Mouse (Mus musculus) B cell, adult 2 months (primary cell): ENCODE data around the gene Vsnl1.

Source experiments
- DNase-seq, 2 experiments: peaks; one replicate each; pipeline ENCODE4 v3.0.0; 2022

The Vsnl1 gene

DNA sequence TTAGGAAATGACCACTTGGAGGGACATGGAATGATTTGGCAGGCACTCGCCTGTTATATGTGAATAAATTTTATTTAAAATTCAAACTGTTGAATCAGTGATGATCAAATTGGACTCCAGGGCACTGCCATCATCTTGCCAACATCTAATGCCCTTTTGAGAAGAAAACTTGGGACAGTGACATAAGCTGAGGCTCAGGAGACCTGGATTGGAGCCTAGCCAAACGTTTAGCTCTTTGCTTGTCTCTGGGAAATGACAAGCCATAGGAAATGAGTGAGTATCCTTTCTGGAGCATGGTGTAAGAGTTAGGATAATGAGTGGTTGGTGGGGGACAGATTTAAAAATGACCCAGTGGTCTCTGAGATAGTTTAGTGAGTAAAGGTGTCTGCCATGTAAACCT is 57.0 kb downstream of the Vsnl1 start:
- DNase-seq = no peak

DNA sequence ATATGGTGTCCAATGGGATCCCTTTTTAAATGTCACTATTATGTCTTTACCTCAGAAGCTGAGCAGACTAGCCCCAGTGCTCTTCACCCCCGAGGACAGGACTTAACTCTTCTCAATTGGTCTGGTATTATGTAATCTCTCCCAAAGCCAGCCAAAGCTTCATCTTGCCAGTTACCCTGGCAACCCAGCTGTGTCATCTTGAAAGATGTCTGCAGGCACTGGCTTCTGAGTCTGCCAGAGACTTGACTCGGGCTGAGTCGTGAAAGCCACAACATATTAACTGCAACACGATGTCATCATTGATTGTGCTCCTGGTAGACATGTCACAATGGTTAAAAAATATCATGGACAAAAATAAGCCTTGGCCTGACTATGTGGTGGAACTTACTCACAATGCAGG is 66.4 kb downstream of the Vsnl1 start:
- no peak for DNase-seq

DNA sequence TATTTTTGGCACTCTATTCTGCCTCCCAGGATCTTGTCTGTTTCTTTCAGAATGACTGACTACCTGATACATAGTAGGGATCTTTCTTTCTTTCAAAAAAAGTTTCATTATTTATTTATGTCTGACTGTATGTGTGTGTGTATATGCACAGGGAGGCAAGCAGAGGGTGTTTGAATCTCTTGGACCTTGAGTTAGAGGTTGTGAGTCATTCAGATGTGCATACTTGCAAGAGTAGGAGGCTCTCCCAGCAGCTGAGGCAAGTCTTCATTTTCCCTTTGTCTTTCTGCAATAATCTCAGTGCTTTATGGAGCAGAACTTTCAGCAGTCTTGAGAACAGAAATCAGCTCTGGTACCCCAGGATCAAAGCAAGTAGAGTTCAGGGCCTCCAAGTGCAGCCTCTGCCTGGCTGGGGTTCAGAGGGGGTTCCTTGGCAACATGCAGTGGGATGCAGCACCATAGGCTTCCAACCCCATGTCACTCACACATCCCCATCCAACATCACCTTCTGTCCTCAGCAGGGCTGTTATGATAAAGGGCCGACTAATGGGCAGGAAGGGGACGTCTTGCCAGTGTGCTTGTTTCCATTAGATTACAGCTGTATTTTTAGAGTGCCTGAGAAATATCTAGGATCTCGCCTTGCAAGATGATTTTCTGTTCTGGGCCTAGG is 69.2 kb downstream of the Vsnl1 start:
- DNase-seq = no peak

DNA sequence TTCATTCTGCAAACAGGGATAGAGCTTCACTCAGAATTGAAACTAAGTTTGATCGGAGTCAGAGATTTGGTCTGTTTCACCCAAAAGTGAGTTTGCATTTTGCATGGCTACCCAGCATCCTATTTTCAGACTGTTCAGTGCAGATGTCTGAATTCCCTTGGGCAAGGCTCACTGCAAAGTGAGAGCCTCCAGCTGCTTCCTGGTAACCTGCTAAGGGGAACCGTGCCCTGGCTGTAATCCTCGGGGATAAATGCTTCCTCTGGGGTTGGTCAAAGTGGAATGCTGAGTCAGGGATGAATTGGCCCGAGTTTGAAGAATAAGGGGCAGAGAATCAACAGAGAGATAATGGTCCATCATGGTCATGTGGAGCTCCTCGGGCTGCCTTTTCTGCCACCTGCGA is 71.5 kb downstream of the Vsnl1 start:
- no peak for DNase-seq

DNA sequence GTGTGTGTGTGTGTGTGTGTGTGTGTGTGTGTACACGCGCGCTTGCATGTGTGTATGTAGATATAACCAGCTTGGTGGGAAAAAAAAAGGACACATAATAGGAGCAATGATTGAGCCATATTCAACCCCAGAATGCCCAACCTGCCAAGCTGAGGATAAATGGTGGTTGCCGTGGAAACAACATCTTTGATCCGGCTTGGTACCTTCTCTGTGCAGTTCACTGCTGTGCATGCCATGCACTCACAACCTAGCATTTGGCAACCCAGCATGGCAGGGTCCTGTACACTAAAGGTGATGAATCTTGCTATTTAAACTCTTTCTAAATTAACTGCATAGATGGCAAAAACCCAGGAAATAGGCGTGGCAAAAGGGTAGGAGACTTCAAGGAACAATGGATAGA is 74.0 kb downstream of the Vsnl1 start:
- no peak for DNase-seq

DNA sequence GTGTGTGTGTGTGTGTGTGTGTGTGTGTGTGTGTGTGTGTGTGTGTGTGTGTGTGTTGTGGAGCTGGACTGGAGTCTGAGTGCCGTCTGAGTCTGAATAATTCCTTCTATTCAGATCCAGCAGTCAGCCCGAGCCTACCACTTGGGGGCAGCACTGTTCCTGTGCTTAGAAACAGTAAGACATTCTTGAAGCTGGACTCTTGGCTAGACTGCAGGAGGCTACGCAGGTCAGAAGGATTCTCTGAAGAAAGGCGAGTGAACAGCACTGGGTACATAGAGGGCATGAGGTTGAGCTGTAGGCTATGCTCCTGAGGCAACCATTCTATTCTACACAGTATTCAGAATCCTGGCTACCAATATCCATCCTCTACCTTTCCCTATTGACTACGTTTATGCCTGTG is 85.5 kb downstream of the Vsnl1 start:
- peak; percentile 60 to 63 for DNase-seq

DNA sequence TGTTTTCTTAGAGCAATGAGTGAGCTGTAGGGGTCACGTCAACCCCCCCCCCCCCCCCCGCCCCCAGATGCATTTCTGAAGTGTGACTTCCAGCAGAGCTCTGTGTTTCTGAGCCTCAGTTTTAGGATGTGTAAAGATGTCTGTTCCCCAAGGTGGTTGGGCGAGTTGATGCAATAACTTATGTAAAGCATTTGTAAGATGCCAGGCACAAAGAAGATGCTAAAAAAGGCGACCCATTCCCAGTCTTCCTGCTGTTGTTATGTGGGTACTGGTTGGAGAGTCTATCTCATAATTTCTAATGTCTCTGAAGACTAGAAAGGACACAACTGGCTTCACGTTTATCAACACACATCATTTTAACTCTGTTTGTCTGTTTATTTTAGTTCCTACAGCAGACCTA is 86.5 kb downstream of the Vsnl1 start:
- DNase-seq = no peak

DNA sequence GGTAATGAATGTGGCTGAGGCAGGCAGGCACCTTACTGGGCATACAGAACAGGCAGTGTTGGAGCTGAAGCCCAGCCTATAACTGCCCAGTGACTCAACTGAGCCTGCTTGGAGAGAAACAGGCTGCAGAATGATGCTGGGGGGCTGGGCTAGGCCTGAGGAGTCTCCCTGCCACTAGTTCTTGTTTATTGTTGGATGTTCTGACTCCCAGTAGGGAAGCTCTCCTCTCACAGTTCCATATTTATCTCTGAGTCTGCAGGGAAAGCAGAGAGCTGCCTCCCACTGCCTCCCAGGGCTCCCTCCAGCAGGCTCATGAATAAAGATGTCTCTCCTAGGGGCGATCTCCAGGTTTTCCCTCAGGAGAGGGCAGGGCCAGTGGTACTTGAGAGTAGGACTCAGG is 88.0 kb downstream of the Vsnl1 start:
- DNase-seq = no peak

DNA sequence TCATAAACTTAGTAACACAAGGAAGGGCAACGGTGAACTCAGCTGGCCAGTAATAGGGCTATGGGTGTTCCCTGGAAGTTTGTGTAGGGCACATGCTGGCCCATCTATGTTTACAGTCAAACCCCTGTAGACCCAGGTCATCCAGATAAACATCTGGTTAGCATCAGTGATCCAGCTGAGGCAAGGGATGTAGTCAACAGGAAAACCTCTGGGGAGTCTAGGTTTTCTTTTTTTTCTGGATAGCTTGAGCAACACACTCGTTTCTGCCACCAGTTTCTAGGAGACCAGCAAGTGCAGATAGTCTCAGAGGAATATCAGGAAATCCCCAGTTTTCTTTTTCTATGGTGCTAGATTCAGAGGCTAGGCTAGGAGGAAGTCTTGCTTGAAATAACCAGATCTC is 90.5 kb downstream of the Vsnl1 start:
- DNase-seq = no peak

DNA sequence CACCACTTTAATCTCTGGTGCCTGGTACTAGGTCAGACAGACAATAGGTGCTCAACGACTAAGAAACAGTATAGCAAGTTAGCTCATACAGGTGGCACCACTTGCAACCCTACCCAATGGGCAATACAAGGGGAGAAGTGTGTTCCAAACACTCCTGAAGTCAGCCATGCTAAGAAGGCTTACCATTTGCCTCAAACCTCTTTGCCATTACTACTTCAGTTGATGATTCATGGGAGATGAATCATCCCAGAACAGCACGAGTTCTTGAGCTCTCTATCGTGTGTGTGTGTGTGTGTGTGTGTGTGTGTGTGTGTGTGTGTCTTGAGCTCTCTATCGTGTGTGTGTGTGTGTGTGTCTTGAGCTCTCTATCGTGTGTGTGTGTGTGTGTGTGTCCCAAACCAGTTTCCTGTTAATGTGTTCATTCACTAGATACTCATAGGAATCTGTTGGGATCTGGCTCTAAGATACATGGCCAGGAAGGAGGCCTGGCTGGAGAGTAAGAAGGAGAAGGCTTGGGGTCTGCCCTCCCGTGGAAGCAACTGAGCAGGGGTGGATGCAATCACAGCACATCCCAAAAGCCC is 94.3 kb downstream of the Vsnl1 start:
- no peak for DNase-seq

DNA sequence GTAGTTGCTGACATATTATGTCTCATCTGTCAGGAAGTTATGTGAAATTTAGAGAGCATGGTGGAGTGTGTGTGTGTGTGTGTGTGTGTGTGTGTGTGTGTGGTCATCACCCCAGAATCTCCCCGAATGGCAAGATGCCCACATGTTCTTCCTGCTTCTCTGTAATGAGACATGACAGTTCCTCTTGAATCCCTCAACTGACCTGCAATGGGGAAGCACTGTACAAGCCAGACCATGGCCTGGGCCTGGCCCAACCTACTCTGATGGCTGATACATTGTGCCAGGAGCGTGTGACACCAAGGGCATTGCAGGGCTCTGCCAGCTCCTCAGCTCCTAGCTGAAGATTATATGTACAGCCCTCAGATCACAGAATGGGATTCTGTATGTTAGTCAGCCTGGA is 98.2 kb downstream of the Vsnl1 start:
- no peak for DNase-seq

DNA sequence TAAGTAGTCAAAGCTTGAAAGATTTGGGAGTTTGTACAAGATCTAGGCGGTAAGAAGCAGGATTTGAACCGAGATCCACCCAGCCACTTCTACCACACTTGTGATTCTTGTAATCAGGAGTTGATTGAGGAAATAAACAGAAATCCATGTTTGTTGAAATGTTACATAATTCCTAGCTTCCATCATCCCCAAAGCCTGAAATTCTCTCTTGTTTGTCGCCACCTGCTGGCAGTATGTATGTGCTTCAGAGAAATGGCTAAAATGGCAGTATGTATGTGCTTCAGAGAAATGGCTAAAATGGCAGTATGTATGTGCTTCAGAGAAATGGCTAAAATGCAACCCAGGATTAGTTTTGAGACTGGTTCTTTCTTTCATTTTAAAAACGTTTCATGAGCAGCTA is 99.6 kb downstream of the Vsnl1 start:
- DNase-seq = peak; percentile 52 to 54

DNA sequence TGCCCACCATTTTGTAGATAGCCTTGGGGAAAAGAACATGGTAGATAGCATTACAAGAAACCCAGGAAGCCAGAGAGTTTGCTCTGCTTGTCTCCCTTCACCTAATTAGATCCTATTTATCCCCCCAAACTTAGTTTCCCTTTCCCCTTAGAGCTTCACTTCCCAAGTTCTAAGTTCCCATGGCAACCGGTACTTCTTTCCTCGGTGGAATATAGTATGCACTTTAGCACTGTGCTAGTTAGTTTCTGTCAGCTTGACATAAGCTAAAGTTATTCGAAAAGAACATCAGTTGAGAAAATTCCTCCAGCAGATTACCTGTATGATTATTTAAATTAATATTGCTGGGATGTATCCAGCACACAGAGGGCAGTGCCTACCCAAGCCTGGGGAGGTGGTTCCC is 109.9 kb downstream of the Vsnl1 start:
- DNase-seq = no peak

DNA sequence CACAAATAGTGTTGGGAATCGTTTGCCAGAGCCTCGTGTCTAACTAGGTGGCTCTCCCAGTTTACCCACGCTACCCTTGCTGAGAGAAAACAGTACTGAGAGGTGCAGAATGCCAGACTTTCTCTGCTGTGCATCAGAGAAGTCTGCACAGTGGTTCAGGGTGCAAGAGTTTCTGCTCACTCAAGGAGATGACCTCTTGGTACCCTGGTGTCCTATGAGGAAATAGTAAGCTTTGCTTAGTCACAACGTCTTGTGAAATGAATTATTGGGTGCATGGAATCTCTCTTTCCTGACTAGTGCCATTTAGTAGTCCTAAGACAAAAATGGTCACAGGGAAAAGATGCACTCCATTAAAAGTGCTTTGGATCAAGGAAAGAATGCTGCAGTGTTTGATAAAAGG is 111.9 kb downstream of the Vsnl1 start:
- no peak for DNase-seq

DNA sequence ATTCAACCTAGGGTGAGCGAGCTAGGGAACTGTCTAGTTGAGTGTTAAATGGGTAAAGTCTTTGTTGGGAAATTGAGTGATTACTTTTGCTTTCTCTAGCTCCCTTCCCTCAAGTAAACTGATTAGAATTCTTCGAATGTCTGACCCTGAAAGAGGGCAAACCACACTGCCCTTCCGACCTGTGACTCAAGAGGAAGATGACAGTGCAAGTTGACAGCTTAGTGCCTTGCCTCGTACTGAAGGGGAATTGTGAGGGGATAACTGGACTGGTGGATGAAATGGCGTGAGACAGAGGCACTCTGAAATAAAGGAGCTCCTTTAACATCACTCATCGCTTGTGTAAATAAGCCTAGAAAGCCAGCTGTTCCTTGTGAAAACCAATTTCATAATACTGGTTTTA is 118.7 kb downstream of the Vsnl1 start:
- DNase-seq = no peak

DNA sequence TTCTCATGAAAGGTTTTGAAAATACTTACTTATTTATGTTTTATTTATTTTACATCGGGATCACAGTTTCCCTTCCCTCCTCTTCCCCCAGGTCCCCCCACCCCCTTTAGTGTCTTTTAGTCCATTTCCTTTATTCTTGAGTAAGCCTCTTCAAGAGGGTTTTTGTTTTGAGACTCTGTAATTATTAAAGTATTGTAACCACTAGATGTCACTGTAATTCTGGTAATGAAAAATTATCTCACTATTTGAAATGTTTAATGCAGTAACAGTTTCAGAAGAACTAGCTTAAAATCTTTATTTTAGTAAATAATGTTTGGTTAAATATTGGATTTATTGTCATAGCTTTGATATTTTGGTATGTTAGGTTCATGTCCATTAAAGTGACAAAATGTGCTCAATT is 122.6 kb downstream of the Vsnl1 start:
- DNase-seq = no peak

DNA sequence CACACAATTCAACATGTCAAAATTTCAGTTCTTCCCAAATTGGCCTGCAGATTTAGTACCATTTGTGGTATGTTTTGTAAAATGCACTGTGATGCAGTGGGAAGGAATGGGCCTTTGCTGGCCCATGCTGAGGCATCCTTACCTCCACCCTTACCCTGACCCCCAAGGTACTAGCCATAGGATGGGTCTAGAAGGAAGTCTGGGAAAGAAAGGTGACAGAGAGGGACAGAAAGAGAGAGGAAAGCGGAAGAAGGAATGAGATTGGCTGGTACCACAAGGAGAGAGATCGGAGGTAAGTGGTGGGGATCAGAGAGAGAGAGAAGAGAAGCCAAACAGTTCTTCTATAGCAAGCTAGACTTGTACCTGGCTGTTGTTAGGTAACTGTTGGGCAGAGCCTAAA is 125.3 kb downstream of the Vsnl1 start:
- no peak for DNase-seq

DNA sequence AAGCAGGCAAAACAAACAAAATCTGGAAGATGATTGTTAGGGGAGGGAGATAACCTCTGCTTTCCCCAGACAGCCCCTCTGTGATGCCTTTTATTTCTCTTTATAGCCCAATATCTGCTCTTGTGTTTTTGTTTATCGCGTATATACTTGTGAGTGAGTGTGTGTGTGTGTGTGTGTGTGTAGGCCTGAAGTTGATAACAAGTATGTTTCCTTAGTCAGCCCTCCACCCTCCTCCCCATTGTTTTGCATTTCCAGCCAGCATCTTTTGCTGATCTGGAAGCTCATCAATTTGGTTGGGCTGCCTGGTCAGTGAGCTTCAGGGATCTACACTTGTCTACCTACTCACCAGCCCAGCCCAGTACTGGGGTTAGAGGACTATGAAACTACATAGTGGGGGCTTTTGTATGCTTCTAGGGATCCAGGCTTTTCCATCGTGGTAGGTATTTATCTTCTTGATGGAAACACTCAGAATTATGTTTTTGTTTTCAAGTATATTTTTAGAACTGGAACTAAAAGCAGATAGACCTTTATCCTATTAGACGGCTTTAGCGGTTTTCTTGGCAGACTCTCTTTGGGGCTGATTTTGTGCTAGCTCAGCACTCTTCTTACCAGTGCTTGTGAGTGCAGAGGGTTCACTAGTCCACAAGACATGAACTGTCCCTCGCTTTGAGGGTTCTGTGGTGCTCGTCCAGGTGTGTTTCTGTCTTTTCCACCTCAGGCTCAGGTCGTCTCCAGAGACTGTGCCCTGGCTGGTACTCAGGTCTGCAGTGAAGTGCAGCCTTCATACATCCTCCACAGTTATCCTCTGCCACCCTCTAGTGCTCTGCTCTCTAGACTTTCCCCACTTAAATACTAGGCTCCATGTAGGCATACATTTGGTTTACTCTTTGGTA is 129.4 kb downstream of the Vsnl1 start:
- DNase-seq = no peak

DNA sequence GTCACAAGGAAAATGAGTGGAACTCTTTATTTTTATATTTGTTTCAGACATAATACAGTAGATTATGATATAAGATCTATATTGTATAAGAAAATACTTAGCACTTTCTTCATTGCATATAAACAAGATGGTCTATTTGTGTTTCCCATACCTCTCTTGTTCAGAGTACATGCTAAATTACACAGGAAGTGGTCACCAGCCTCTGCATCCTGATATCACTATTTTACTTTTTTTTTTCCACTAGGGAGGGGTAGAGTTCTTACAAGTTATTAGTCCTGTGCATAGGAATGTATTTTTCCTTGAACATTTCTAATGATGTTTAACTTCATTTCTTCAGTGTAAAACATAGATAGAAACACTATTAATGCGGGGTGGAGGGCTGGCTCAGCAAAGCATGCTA is 135.6 kb downstream of the Vsnl1 start:
- DNase-seq = no peak

DNA sequence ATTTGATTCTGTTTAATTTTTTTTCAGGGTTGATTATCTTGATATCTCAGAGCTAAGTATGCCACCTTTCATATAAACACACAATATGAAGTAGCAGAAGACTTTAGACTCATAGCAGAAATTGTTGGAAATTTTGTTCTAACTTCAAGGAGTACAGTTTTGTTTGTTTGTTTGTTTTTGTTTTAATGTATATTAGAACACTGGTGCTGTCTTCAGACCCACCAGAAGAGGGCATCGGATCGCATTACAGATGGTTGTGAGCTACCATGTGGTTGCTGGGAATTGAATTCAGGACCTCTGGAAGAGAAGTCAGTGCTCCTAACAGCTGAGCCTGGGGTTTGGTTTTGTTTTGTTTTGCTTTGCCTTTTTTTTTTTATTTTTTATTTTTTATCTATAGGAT is 150.0 kb downstream of the Vsnl1 start:
- DNase-seq = peak in 1 of 2 experiments; percentile 24

DNA sequence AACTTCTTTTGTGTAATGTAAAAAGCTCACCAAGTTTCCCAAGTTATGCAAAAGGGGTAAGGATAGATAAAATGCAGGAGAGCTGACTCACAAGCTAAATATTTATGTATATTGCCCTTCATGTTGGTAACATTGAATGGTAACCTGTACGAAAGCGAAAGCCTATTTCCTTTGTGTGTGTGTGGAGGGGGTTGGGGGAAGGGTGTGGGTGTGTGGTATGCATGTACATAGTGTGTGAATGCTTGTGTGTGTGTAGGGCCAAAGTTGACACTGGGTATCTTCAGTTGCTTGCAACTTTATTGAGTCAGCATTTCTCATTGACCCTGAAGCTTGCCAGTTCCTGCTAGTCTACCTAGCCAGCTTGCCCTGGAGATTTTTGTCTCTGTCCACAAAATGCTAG is 154.8 kb downstream of the Vsnl1 start:
- DNase-seq = no peak

DNA sequence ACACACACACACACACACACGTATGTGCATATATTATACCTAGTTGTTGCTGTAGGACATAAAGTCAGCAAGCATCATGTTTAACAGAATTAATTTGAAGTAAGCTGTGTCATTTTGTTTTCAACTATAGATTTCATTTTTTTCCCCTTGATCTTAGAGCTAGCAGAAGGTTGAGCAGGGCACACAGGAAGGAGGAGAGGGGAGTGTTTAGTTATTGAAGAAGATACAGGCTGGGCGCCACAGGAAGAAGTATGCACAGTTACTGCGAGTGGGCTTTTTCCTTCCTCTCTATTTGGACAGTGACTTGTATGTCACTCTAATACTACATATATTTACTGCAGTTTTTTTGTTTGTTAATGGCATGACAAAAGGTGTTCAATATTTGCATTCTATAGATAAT is 156.5 kb downstream of the Vsnl1 start:
- no peak for DNase-seq

DNA sequence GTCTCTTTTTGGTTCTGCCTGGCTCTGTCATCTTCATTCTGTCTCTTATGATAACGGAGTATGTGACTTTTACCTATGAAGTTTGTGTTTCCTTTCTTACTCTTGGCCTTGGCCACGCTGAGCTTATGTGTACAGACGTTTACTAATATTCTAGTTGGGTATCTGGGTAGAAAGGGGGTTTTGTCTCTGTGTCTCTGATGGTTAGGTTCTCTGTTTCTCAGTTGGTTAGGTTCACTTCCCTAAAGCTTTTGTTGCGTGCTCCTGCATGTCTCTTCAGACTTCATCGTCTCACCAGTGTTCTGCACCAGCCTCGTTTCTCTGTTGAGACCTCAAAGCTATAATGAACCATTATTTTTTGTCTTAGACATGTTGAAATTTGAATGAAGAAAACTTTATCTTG is 159.2 kb downstream of the Vsnl1 start:
- peak; percentile 47 for DNase-seq

DNA sequence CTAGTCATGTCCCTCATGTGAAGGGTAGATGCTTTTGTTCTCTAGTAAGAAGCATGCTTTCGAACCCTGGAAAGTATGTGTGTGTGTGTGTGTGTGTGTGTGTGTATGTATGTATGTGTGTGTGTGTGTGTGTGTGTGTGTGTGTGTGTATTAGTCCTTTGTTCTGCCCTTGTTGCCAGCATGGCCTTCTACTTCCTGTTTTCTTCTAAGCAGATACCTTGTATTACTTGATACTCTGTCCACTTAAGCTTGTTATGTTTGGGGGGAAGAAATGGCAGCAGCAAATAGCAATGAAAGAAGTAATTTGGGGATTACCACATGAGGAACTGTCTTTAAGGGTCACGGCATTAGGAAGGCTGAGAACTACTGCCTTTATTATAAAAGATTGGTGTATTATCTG is 159.8 kb downstream of the Vsnl1 start:
- DNase-seq = peak; percentile 53 to 56
